Mouse (Mus musculus): ENCODE measurements around the gene Pgm5.

GRCm38 (mm10) chr19:24881237-24881636 lies 19.6 kb upstream of the Pgm5 start:
- TF ChIP-seq CTCF (IDR thresholded peaks at IDR 0.05; ENCODE audit: insufficient read depth, low read length) (no peak), POLR2A (IDR thresholded peaks at IDR 0.05; ENCODE audit: borderline replicate concordance, extremely low read depth, low read depth, low read length) (no peak)

Data from lung, adult 2 months (tissue).